Mouse (Mus musculus): ENCODE measurements around the gene Ulk4. TPM values are rescaled to one million over a fixed set of nuclear protein-coding genes. Genes with fewer than 3 reads are reported as not detected.

The Ulk4 gene
- total and polyA plus RNA-seq, 3 experiments = 26.6 to 31.1 TPM; not detected in 1

- Histone ChIP-seq H3K79me2 (ENCODE audit: control insufficient read depth, insufficient read depth, low read length, poor library complexity) (peaks cover 30% of the 10 kb centered on the region), H3K27me3 (ENCODE audit: control insufficient read depth in 1 of 2, insufficient read depth in 2 of 2, low read length in 2 of 2) (no peaks in the 10 kb centered on the region), H3K9ac (ENCODE audit: control insufficient read depth, low read depth, low read length, poor library complexity, severe bottlenecking) (no peak overlapping the region), H3K9me3 (replicated peaks; ENCODE audit: insufficient read depth, low read length) (no peaks in the 10 kb centered on the region), H3K36me3 (ENCODE audit: control insufficient read depth in 1 of 2, insufficient read depth in 2 of 2, low read length in 2 of 2) (peaks cover 0 to 36% of the 10 kb centered on the region in 2 experiments; a peak in 2 of 4 replicates), H3K27ac (ENCODE audit: control insufficient read depth, low read depth, low read length) (no peak overlapping the region), H3K4me1 (ENCODE audit: control insufficient read depth in 1 of 2, insufficient read depth in 2 of 2, low read length in 2 of 2) (no peaks in the 10 kb centered on the region), H3K4me3 (ENCODE audit: control insufficient read depth in 1 of 2, insufficient read depth in 1 of 2, low read depth in 2 of 2, low read length in 2 of 2) (no peak overlapping the region)
- no peak for TF ChIP-seq MYC (IDR thresholded peaks at IDR 0.05; ENCODE audit: low read depth, low read length)
- no peak for TF ChIP-seq NELFE (IDR thresholded peaks at IDR 0.05; ENCODE audit: low read depth, low read length)
- TF ChIP-seq MEF2A (IDR thresholded peaks at IDR 0.05; ENCODE audit: extremely low read depth, insufficient replicate concordance, low read depth, low read length, poor library complexity, severe bottlenecking) = no peak
- no peak for TF ChIP-seq ZNF384 (IDR thresholded peaks at IDR 0.05; ENCODE audit: low read depth, low read length)
- no peak for TF ChIP-seq CHD2 (IDR thresholded peaks at IDR 0.05; ENCODE audit: low read length)
- no peak for TF ChIP-seq ETS1 (IDR thresholded peaks at IDR 0.05; ENCODE audit: low read depth, low read length)
- no peak for TF ChIP-seq UBTF (IDR thresholded peaks at IDR 0.05; ENCODE audit: borderline replicate concordance, insufficient read depth, low read depth, low read length)
- no peak for TF ChIP-seq JUND (IDR thresholded peaks at IDR 0.05; ENCODE audit: low read depth, low read length)
- TF ChIP-seq BHLHE40 (IDR thresholded peaks at IDR 0.05; ENCODE audit: borderline replicate concordance, low read depth, low read length) = no peak
- TF ChIP-seq ZMIZ1 (IDR thresholded peaks at IDR 0.05; ENCODE audit: low read depth, low read length) = no peak
- no peak for TF ChIP-seq USF1 (IDR thresholded peaks at IDR 0.05; ENCODE audit: low read depth, low read length)
- no peak for TF ChIP-seq POLR2AphosphoS5 (IDR thresholded peaks at IDR 0.05; ENCODE audit: borderline replicate concordance, low read depth, low read length)
- no peak for TF ChIP-seq EP300 (IDR thresholded peaks at IDR 0.05; ENCODE audit: low read depth in 1 of 2, low read length in 2 of 2)
- no peak for TF ChIP-seq MYB (IDR thresholded peaks at IDR 0.05; ENCODE audit: low read depth, low read length)
- no peak for TF ChIP-seq POLR2A (IDR thresholded peaks at IDR 0.05; ENCODE audit: control insufficient read depth in 1 of 2, insufficient read depth in 1 of 2, low read depth in 1 of 2, low read length in 2 of 2, poor library complexity in 1 of 2)
- TF ChIP-seq GATA1 (IDR thresholded peaks at IDR 0.05; ENCODE audit: low read depth, low read length) = no peak
- no peak for TF ChIP-seq MXI1 (IDR thresholded peaks at IDR 0.05; ENCODE audit: low read depth, low read length)
- no peak for TF ChIP-seq ZKSCAN1 (IDR thresholded peaks at IDR 0.05; ENCODE audit: low read depth, low read length)
- no peak for DNase-seq (ENCODE audit: low read depth, low spot score)
Measured at GRCm38 (mm10) chr9:120950761-120951160, 326.2 kb downstream of the Ulk4 start.

GRCm38 (mm10) chr9:120948832-120949231 is 328.2 kb downstream of the Ulk4 start:
- Histone ChIP-seq H3K9ac (ENCODE audit: control insufficient read depth, low read depth, low read length, poor library complexity, severe bottlenecking) (no peak overlapping the region), H3K4me1 (ENCODE audit: control insufficient read depth in 1 of 2, insufficient read depth in 2 of 2, low read length in 2 of 2) (peaks cover 0 to 4% of the 10 kb centered on the region in 2 experiments; a peak in 2 of 4 replicates), H3K27ac (ENCODE audit: control insufficient read depth, low read depth, low read length) (no peak overlapping the region), H3K79me2 (ENCODE audit: control insufficient read depth, insufficient read depth, low read length, poor library complexity) (peaks cover 46% of the 10 kb centered on the region), H3K9me3 (replicated peaks; ENCODE audit: insufficient read depth, low read length) (no peaks in the 10 kb centered on the region), H3K27me3 (ENCODE audit: control insufficient read depth in 1 of 2, insufficient read depth in 2 of 2, low read length in 2 of 2) (no peaks in the 10 kb centered on the region), H3K36me3 (ENCODE audit: control insufficient read depth in 1 of 2, insufficient read depth in 2 of 2, low read length in 2 of 2) (peaks cover 5 to 32% of the 10 kb centered on the region in 2 experiments), H3K4me3 (ENCODE audit: control insufficient read depth in 1 of 2, insufficient read depth in 1 of 2, low read depth in 2 of 2, low read length in 2 of 2) (no peak overlapping the region)
- TF ChIP-seq NELFE (IDR thresholded peaks at IDR 0.05; ENCODE audit: low read depth, low read length) (no peak), E2F4 (IDR thresholded peaks at IDR 0.05; ENCODE audit: borderline replicate concordance, low read depth, low read length) (no peak), EP300 (IDR thresholded peaks at IDR 0.05; ENCODE audit: low read depth in 1 of 2, low read length in 2 of 2) (no peak), MYC (IDR thresholded peaks at IDR 0.05; ENCODE audit: low read depth, low read length) (no peak), MAX (IDR thresholded peaks at IDR 0.05; ENCODE audit: low read length) (no peak), CHD2 (IDR thresholded peaks at IDR 0.05; ENCODE audit: low read length) (no peak), ZMIZ1 (IDR thresholded peaks at IDR 0.05; ENCODE audit: low read depth, low read length) (no peak), MXI1 (IDR thresholded peaks at IDR 0.05; ENCODE audit: low read depth, low read length) (no peak), CTCF (IDR thresholded peaks at IDR 0.05 in 2 of 3, conservative IDR thresholded peaks at IDR 0.05 in 1 of 3; ENCODE audit: control insufficient read depth in 1 of 3, insufficient read depth in 1 of 3, low read depth in 2 of 3, low read length in 3 of 3, poor library complexity in 1 of 3, severe bottlenecking in 1 of 3) (no peak), USF2 (IDR thresholded peaks at IDR 0.05; ENCODE audit: borderline replicate concordance in 1 of 2, insufficient read depth in 1 of 2, low read depth in 1 of 2, low read length in 2 of 2) (no peak), USF1 (IDR thresholded peaks at IDR 0.05; ENCODE audit: low read depth, low read length) (no peak), ZNF384 (IDR thresholded peaks at IDR 0.05; ENCODE audit: low read depth, low read length) (no peak), SMC3 (IDR thresholded peaks at IDR 0.05; ENCODE audit: low read depth, low read length) (no peak), TBP (IDR thresholded peaks at IDR 0.05; ENCODE audit: low read depth, low read length) (no peak), BHLHE40 (IDR thresholded peaks at IDR 0.05; ENCODE audit: borderline replicate concordance, low read depth, low read length) (no peak)
- no peak for DNase-seq (ENCODE audit: low read depth, low spot score)
